Mouse (Mus musculus): ENCODE measurements around the gene Fads3. TPM values are rescaled to one million over a fixed set of nuclear protein-coding genes. Genes with fewer than 3 reads are reported as not detected.

Gene Fads3
- polyA plus RNA-seq, 1 experiment from 2014 or later = 17.9 TPM

DNA sequence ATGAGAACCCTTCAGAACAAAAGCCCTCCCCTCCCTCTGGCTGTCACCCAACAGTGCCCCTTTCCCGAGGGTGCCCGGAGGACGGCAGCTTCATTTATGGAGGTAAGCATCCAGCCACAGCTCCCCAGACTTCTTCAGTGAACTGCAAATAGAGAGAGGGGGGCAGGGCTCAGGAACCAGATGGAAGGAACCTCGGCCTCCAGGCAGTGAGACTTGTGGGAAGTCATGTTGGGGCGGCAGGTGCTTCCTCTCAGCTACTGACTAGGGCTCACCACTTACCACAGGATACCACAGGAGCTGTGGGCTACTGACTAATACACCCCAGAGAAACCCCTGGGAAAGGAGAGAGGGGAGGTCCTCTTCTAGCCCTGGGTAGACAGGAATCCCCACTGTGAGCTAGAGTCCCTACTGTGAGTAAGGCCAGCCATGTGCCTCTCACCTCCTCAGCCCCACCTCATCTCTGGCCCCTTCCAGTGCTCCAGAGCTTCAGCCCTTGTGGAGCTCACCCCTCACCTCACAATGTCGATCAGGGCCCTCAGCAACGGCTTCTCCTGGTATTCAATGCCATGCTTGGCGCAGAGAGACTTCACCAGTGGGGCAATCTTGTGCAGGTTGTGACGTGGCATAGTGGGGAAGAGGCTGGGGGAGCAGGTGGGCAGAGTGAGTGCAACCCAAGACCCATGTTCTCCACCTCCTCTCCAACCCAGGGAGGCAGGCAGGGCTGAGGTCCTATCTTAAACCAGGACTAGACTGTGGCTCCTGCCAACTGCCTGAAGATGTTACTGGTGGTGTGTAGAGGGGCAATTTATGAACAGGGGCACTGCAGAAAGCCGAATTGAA is 23.0 kb downstream of the Fads3 start:
- Histone ChIP-seq H3K4me3 (ENCODE audit: low read depth, low read length) (no peak overlapping the region), H3K4me2 (no peak overlapping the region), H3K27ac (ENCODE audit: low read depth, low read length) (no peak overlapping the region), H3K36me3 (ENCODE audit: control insufficient read depth, insufficient read depth, low read length) (peaks cover 31% of the 10 kb centered on the region), H3K9ac (ENCODE audit: low read depth, low read length) (no peak overlapping the region), H3K4me1 (ENCODE audit: control insufficient read depth, insufficient read depth, low read length) (peaks cover 7% of the 10 kb centered on the region; the same call in 1 of the 2 replicates), H3K9me3 (replicated peaks; ENCODE audit: control insufficient read depth, low read length) (no peaks in the 10 kb centered on the region), H3K27me3 (ENCODE audit: control insufficient read depth, insufficient read depth, low read length) (no peaks in the 10 kb centered on the region)
- no peak for ATAC-seq (replicated peaks; ENCODE audit: insufficient number of reproducible peaks, low FRiP score, low TSS enrichment)
- WGBS (ENCODE audit: insufficient replicate concordance) = 84% methylated on average over 10 of the region's 10 CpGs

DNA sequence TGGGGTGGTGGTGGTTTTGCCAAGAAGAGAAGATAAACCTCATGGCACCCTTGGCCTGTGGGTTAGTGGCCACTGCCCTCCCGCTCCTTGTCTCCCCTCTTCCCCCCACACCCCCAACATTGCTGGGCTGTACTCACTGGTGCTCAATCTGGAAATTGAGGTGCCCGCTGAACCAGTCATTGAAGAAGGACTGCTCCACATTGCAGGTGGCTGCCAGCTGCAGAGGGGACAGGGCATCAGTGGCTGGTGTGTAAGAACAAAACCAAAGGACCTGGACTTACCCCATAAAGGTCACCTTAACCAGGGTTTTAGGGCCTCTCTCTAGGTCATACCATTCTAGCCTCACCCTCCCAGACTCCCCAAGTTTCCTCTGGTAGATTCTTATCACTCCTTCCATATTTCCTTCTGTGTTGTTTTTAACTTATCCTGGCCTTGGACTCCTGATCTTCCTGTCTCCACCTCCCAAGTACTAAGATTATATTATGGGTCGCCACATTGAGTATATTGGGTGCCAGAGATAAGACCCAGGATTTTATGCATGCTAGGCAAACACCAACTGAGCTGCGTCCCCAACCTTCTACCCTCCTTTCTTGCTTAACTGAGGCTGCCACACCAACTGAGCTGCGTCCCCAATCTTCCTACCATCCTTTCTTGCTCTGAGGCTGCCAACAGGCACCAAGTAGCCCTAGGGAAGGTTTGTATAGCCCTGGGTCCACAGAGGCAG is 24.3 kb downstream of the Fads3 start:
- ATAC-seq (replicated peaks; ENCODE audit: insufficient number of reproducible peaks, low FRiP score, low TSS enrichment) = no peak
- peaks cover 41% of the 10 kb centered on the region for H3K36me3 ChIP-seq (ENCODE audit: control insufficient read depth, insufficient read depth, low read length)
- 85% methylated on average over 5 of the region's 5 CpGs for WGBS (ENCODE audit: insufficient replicate concordance)

DNA sequence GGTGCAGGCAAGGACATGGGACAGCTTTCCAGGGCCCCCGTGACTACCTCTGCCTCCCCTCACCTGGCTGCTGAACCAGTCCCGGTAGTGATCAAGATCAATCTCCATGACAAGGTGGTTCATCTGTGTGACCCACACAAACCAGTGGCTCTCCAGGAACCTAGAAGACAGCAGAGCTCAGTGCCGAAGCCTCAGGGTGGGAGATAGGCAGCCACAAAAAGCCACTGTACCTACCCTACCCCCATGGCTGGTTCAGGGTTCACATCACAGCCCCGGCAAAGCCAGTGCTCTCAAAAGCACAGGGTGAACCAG is 24.8 kb downstream of the Fads3 start:
- ATAC-seq (replicated peaks; ENCODE audit: insufficient number of reproducible peaks, low FRiP score, low TSS enrichment) = no peak
- no peak overlapping the region for H3K4me2 ChIP-seq
- H3K9ac ChIP-seq (ENCODE audit: low read depth, low read length) = no peak overlapping the region
- peaks cover 42% of the 10 kb centered on the region for H3K36me3 ChIP-seq (ENCODE audit: control insufficient read depth, insufficient read depth, low read length)
- no peak overlapping the region for H3K27ac ChIP-seq (ENCODE audit: low read depth, low read length)
- no peaks in the 10 kb centered on the region; the same call in 1 of the 2 replicates for H3K4me1 ChIP-seq (ENCODE audit: control insufficient read depth, insufficient read depth, low read length)
- H3K4me3 ChIP-seq (ENCODE audit: low read depth, low read length) = no peak overlapping the region
- WGBS (ENCODE audit: insufficient replicate concordance) = 88% methylated on average over 4 of the region's 4 CpGs
- no peaks in the 10 kb centered on the region for H3K27me3 ChIP-seq (ENCODE audit: control insufficient read depth, insufficient read depth, low read length)
- no peaks in the 10 kb centered on the region for H3K9me3 ChIP-seq (replicated peaks; ENCODE audit: control insufficient read depth, low read length)

More for the DNA sequence above, 24.3 kb downstream of the Fads3 start:
- Histone ChIP-seq H3K4me3 (ENCODE audit: low read depth, low read length) (no peak overlapping the region), H3K4me2 (no peak overlapping the region), H3K9ac (ENCODE audit: low read depth, low read length) (no peak overlapping the region), H3K27me3 (ENCODE audit: control insufficient read depth, insufficient read depth, low read length) (no peaks in the 10 kb centered on the region), H3K27ac (ENCODE audit: low read depth, low read length) (no peak overlapping the region), H3K4me1 (ENCODE audit: control insufficient read depth, insufficient read depth, low read length) (peaks cover 5% of the 10 kb centered on the region; the same call in 1 of the 2 replicates), H3K9me3 (replicated peaks; ENCODE audit: control insufficient read depth, low read length) (no peaks in the 10 kb centered on the region)

- H3K27me3 ChIP-seq (ENCODE audit: control insufficient read depth, insufficient read depth, low read length) = no peaks in the 10 kb centered on the region
- no peak for ATAC-seq (replicated peaks; ENCODE audit: insufficient number of reproducible peaks, low FRiP score, low TSS enrichment)
- WGBS (ENCODE audit: insufficient replicate concordance) = 94% methylated on average over 3 of the region's 3 CpGs
- H3K36me3 ChIP-seq (ENCODE audit: control insufficient read depth, insufficient read depth, low read length) = peaks cover 45% of the 10 kb centered on the region
- H3K9me3 ChIP-seq (replicated peaks; ENCODE audit: control insufficient read depth, low read length) = no peaks in the 10 kb centered on the region
- no peak overlapping the region for H3K4me3 ChIP-seq (ENCODE audit: low read depth, low read length)
- H3K27ac ChIP-seq (ENCODE audit: low read depth, low read length) = no peak overlapping the region
- no peak overlapping the region for H3K9ac ChIP-seq (ENCODE audit: low read depth, low read length)
- no peaks in the 10 kb centered on the region for H3K4me1 ChIP-seq (ENCODE audit: control insufficient read depth, insufficient read depth, low read length)
- no peak overlapping the region for H3K4me2 ChIP-seq
Measured at GRCm38 (mm10) chr19:10066502-10066901, 25.1 kb downstream of the Fads3 start.

DNA sequence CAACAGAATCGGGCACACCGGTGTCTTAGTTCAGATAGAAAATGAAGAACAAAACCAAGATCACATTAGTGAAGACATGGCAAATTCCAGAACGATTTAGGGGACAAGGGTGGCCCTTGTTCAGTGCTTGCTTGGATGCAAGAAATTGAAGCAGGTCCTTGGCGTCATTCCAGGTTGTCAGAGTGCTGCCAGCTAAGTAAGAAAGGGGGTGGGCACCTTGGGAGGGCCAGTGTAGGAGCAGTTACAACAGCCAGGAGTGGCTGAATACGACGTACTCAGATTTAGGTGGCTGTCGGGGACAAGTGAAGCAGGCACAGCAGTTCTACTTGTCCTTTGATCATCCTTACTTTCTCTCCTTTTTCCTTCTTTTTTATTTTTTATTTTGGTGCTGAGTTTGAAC is 26.3 kb downstream of the Fads3 start:
- Histone ChIP-seq H3K9me3 (replicated peaks; ENCODE audit: control insufficient read depth, low read length) (no peaks in the 10 kb centered on the region), H3K4me3 (ENCODE audit: low read depth, low read length) (no peak overlapping the region), H3K27me3 (ENCODE audit: control insufficient read depth, insufficient read depth, low read length) (no peaks in the 10 kb centered on the region), H3K36me3 (ENCODE audit: control insufficient read depth, insufficient read depth, low read length) (peaks cover 41% of the 10 kb centered on the region), H3K27ac (ENCODE audit: low read depth, low read length) (no peak overlapping the region), H3K4me1 (ENCODE audit: control insufficient read depth, insufficient read depth, low read length) (no peaks in the 10 kb centered on the region), H3K9ac (ENCODE audit: low read depth, low read length) (no peak overlapping the region), H3K4me2 (no peak overlapping the region)
- no peak for ATAC-seq (replicated peaks; ENCODE audit: insufficient number of reproducible peaks, low FRiP score, low TSS enrichment)
- WGBS (ENCODE audit: insufficient replicate concordance) = 83% methylated on average over 7 of the region's 7 CpGs

- Histone ChIP-seq H3K4me1 (ENCODE audit: control insufficient read depth, insufficient read depth, low read length) (no peaks in the 10 kb centered on the region), H3K4me3 (ENCODE audit: low read depth, low read length) (no peak overlapping the region), H3K27me3 (ENCODE audit: control insufficient read depth, insufficient read depth, low read length) (no peaks in the 10 kb centered on the region), H3K27ac (ENCODE audit: low read depth, low read length) (no peak overlapping the region), H3K9me3 (replicated peaks; ENCODE audit: control insufficient read depth, low read length) (no peaks in the 10 kb centered on the region), H3K9ac (ENCODE audit: low read depth, low read length) (no peak overlapping the region), H3K4me2 (no peak overlapping the region), H3K36me3 (ENCODE audit: control insufficient read depth, insufficient read depth, low read length) (peaks cover 53% of the 10 kb centered on the region)
- ATAC-seq (replicated peaks; ENCODE audit: insufficient number of reproducible peaks, low FRiP score, low TSS enrichment) = no peak
- WGBS (ENCODE audit: insufficient replicate concordance) = 96% methylated on average over 8 of the region's 8 CpGs
Measured at GRCm38 (mm10) chr19:10070186-10070980, 29.0 kb downstream of the Fads3 start.

GRCm38 (mm10) chr19:10071166-10071565 is 29.8 kb downstream of the Fads3 start:
- Histone ChIP-seq H3K36me3 (ENCODE audit: control insufficient read depth, insufficient read depth, low read length) (peaks cover 53% of the 10 kb centered on the region), H3K9ac (ENCODE audit: low read depth, low read length) (no peak overlapping the region), H3K4me1 (ENCODE audit: control insufficient read depth, insufficient read depth, low read length) (no peaks in the 10 kb centered on the region), H3K4me3 (ENCODE audit: low read depth, low read length) (no peak overlapping the region), H3K4me2 (no peak overlapping the region), H3K9me3 (replicated peaks; ENCODE audit: control insufficient read depth, low read length) (no peaks in the 10 kb centered on the region), H3K27me3 (ENCODE audit: control insufficient read depth, insufficient read depth, low read length) (no peaks in the 10 kb centered on the region), H3K27ac (ENCODE audit: low read depth, low read length) (no peak overlapping the region)
- no peak for ATAC-seq (replicated peaks; ENCODE audit: insufficient number of reproducible peaks, low FRiP score, low TSS enrichment)
- WGBS (ENCODE audit: insufficient replicate concordance) = 88% methylated on average over 5 of the region's 5 CpGs

DNA sequence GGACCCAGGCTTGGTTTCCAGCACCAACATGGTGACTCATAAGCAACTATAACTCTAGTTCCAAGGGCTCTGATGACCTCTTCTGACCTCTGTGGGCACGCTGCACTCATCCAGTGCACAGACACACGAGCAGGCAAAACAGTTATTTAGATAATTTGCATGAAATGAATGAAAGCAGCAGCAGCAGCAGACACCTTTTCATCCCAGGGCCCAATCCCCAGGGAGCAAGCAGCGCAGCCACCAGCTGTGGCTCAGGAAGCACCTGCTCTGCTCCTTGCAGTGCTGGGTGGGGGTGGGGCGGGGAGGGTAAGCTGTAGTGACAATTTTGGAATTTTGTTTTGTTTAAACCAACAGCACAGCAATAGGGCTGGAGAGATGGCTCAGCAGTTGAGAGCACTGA is 30.5 kb downstream of the Fads3 start:
- Histone ChIP-seq H3K9ac (ENCODE audit: low read depth, low read length) (no peak overlapping the region), H3K27ac (ENCODE audit: low read depth, low read length) (no peak overlapping the region), H3K36me3 (ENCODE audit: control insufficient read depth, insufficient read depth, low read length) (peaks cover 60% of the 10 kb centered on the region), H3K9me3 (replicated peaks; ENCODE audit: control insufficient read depth, low read length) (no peaks in the 10 kb centered on the region), H3K27me3 (ENCODE audit: control insufficient read depth, insufficient read depth, low read length) (no peaks in the 10 kb centered on the region), H3K4me1 (ENCODE audit: control insufficient read depth, insufficient read depth, low read length) (no peaks in the 10 kb centered on the region), H3K4me2 (no peak overlapping the region), H3K4me3 (ENCODE audit: low read depth, low read length) (no peak overlapping the region)
- no peak for ATAC-seq (replicated peaks; ENCODE audit: insufficient number of reproducible peaks, low FRiP score, low TSS enrichment)
- WGBS (ENCODE audit: insufficient replicate concordance) = 90% methylated on average over 4 of the region's 4 CpGs
